Mouse (Mus musculus): ENCODE data around the gene Cbr2. TPM values are rescaled to one million over a fixed set of nuclear protein-coding genes. Genes with fewer than 3 reads are reported as not detected.
"Not testable (repeated sequence)": the region's sequence is repeated elsewhere in the genome, so short reads cannot be mapped to it uniquely, and the experiment has no call there.

The Cbr2 gene
- total RNA-seq, 2 experiments from 2014 or later, result 1.7 to 2.3 TPM

GRCm38 (mm10) chr11:120730331-120730870 is 1.5 kb downstream of the Cbr2 start:
- no peak for DNase-seq

- not testable (repeated sequence) for DNase-seq
Measured at GRCm38 (mm10) chr11:120729432-120730050, 2.4 kb downstream of the Cbr2 start.

- DNase-seq, result no peak
Measured at GRCm38 (mm10) chr11:120728530-120729240, 3.2 kb downstream of the Cbr2 start.

- no peak for DNase-seq
Measured at GRCm38 (mm10) chr11:120727564-120727963, 4.3 kb downstream of the Cbr2 start.

GRCm38 (mm10) chr11:120727169-120727527 is 4.8 kb downstream of the Cbr2 start, which contains the start of gene Dcxr:
TSS of gene Dcxr (minus strand) at chr11:120727281.
- peak; percentile 60 to 73 for DNase-seq

GRCm38 (mm10) chr11:120726243-120727168 is 5.4 kb downstream of the Cbr2 start:
- DNase-seq, result no peak

- no peak for DNase-seq
Measured at GRCm38 (mm10) chr11:120723509-120723908, 8.4 kb downstream of the Cbr2 start.

- no peak for DNase-seq
Measured at GRCm38 (mm10) chr11:120722761-120723382, 9.0 kb downstream of the Cbr2 start.

GRCm38 (mm10) chr11:120722067-120722630 is 9.8 kb downstream of the Cbr2 start:
- DNase-seq, result no peak

GRCm38 (mm10) chr11:120721124-120722066 is 10.5 kb downstream of the Cbr2 start, which contains the start of gene Rac3:
TSS of gene Rac3 (plus strand) at chr11:120721470.
- peak; percentile 62 to 66 for DNase-seq

- DNase-seq, result peak; percentile 87 to 90
Measured at GRCm38 (mm10) chr11:120720450-120720849, 11.5 kb downstream of the Cbr2 start.

- no peak for DNase-seq
Measured at GRCm38 (mm10) chr11:120719841-120720376, 12.0 kb downstream of the Cbr2 start.

- no peak for DNase-seq
Measured at GRCm38 (mm10) chr11:120719242-120719641, 12.7 kb downstream of the Cbr2 start.

- no peak for DNase-seq
Measured at GRCm38 (mm10) chr11:120715131-120715530, 16.8 kb downstream of the Cbr2 start.

GRCm38 (mm10) chr11:120714546-120714945 is 17.4 kb downstream of the Cbr2 start:
- DNase-seq, result no peak

GRCm38 (mm10) chr11:120713580-120714518 is 18.1 kb downstream of the Cbr2 start, which contains the start of the genes Cenpx and Lrrc45:
TSS of gene Cenpx (minus strand) at chr11:120713738.
TSS of gene Lrrc45 (plus strand) at chr11:120713925.
- peak; percentile 97 for DNase-seq

- DNase-seq, result peak in 1 of 2 experiments; percentile 34
Measured at GRCm38 (mm10) chr11:120712771-120713568, 18.9 kb downstream of the Cbr2 start.

All from layer of hippocampus, postnatal 36 days (tissue).